Mouse (Mus musculus) layer of hippocampus, adult 18-20 months (tissue): ENCODE measurements around the gene Ap5b1. TPM values are rescaled to one million over a fixed set of nuclear protein-coding genes. Genes with fewer than 3 reads are reported as not detected.
A peak's percentile ranks its signal among the peaks of the same experiment; 100 is the strongest.

ENCODE experiments used
- DNase-seq, 2 experiments: peaks; one replicate each; pipeline ENCODE4 v3.0.0; 2022; ENCODE audit warnings: low spot score in 2 of 2
- long read RNA-seq: library from polyadenylated mRNA; stranded (forward); transcript quantifications from one replicate; pipeline ENCODE4 v2.0.0, GENCODE M21; 2021
- total RNA-seq, 2 experiments: library from RNA; stranded (reverse); gene quantifications; 2 replicates each; pipeline ENCODE4 v1.2.3; 2021

Gene Ap5b1
- 1 to 10 TPM; 6.4 to 6.5 TPM for total RNA-seq
- long read RNA-seq, partial matches to known transcripts = 0 of 2 reads
- long read RNA-seq, other reads (novel, unspliced or antisense) = 0 of 2 reads

GRCm38 (mm10) chr19:5567534-5568469, at the start of gene Ap5b1:
Ap5b1 (plus strand) TSS chr19:5568025.
- peak; percentile 78 to 90 for DNase-seq

GRCm38 (mm10) chr19:5518721-5519120, 49.1 kb upstream of the Ap5b1 start:
- no peak for DNase-seq

- DNase-seq = no peak
Measured at GRCm38 (mm10) chr19:5525204-5525603, 42.6 kb upstream of the Ap5b1 start.

- peak; percentile 82 to 94 for DNase-seq
Measured at GRCm38 (mm10) chr19:5529325-5530137, 38.3 kb upstream of the Ap5b1 start.

- no peak for DNase-seq
Measured at GRCm38 (mm10) chr19:5530138-5530524, 37.7 kb upstream of the Ap5b1 start.

DNA sequence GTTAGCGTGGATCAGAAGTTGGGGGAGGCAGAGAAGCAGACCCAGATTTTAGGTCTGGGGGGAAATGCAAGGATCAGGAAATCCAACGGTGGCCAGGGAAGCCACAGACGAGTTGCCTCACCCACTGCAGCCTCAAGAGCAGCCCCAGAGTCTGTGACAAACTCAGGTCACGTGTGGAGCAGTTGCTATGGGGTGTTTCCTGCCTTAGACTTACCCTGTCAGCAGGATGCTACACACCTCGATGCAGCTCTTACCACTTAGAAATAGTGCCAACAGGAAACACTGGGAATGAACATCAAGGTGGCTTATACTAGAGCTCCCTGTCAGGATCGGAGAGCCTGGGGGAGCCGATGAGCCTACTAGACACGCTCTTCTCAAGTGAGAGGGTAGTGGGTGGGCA, 35.3 kb upstream of the Ap5b1 start:
- DNase-seq = no peak

DNA sequence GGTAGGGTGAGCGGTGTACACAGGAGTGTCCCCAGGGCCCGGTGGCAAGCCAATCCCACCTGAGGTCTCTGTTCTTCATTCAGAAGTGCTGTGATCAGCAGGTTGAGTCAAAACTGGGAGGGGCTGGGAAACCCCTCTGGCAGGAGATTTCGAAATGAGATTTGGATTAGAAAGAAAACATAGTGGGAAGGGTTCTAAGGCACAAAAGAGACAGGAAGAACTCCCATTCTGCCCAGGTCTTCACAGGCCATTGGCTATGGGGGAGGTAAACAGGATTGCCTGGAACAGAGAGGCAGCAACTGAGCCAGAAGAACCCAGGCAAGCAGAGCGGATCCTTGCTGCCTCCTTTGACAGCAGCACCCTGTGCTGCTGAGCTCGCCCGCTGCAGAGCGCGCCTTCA, 29.0 kb upstream of the Ap5b1 start:
- DNase-seq = no peak

GRCm38 (mm10) chr19:5543362-5543761, 24.5 kb upstream of the Ap5b1 start:
- DNase-seq = no peak

DNA sequence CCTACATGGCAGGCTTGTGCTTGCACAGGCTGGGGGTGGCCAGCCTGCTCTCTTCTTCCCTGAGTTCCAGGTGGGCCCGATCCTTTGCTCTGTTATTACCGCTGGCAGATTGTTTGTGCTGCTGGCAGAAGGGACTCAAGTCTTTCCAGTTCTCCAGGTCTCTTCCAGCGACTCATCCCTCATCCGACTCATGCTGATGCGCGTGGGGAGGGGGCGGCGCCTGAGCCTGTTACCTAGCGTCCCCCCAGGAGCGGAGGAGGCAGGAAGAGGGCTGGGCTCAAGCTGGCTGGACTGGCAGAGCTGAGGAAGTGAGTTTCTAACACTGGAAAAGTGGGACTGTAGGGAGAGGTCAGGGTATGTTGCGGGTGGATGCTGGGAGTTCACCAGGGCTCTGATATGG, 23.8 kb upstream of the Ap5b1 start:
- DNase-seq = no peak

- no peak for DNase-seq
Measured at GRCm38 (mm10) chr19:5547471-5548056, 20.3 kb upstream of the Ap5b1 start.

- no peak for DNase-seq
Measured at GRCm38 (mm10) chr19:5553802-5554201, 14.0 kb upstream of the Ap5b1 start.

- DNase-seq = no peak
Measured at GRCm38 (mm10) chr19:5554212-5554611, 13.6 kb upstream of the Ap5b1 start.

GRCm38 (mm10) chr19:5558169-5558568, 9.7 kb upstream of the Ap5b1 start:
- DNase-seq = no peak

DNA sequence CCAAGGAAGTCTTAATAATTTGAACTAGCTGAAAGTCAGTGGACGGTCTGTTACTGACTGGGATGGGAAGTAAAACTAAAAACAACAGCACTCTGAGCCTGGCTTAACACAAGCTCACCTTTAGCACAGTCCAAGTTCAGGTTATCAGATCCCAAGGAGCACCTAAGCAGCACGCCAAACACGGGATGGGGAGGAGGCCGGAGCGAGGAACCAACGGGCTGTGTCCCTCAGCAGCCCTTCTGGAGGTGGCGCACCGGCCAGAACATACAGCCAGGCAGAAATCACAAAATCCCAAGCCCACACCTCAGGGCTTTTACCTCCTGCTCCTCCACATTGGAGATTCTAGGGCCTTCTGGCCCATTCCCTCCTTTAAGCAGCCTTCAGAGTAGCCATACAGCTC, 9.1 kb upstream of the Ap5b1 start:
- DNase-seq = no peak

DNA sequence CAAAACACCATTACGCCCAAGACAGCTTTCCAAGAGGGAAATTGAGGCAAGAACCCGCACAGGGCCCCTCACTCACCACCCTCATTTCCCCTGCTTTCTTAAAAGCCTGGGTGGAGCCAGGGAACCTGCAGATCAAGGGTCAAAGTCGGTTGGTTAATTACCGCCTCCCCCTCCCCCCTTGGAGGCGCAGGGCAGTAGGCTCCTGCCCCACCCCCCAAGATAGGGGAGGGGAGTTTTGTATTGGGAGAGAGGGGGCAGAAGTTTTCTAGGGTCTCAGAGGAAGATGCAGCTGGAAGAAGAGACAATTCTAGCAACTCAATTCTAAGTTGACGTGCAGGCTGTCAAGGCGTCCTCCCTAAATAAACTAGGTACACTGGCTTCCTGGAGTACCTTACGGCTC, 8.6 kb upstream of the Ap5b1 start:
- no peak for DNase-seq

GRCm38 (mm10) chr19:5559631-5560456, 8.0 kb upstream of the Ap5b1 start:
- no peak for DNase-seq

- no peak for DNase-seq
Measured at GRCm38 (mm10) chr19:5560457-5561041, 7.3 kb upstream of the Ap5b1 start, which contains the start of gene Ovol1. Ovol1 (minus strand) TSS chr19:5560646.

GRCm38 (mm10) chr19:5561252-5561790, 6.5 kb upstream of the Ap5b1 start:
- no peak for DNase-seq

DNA sequence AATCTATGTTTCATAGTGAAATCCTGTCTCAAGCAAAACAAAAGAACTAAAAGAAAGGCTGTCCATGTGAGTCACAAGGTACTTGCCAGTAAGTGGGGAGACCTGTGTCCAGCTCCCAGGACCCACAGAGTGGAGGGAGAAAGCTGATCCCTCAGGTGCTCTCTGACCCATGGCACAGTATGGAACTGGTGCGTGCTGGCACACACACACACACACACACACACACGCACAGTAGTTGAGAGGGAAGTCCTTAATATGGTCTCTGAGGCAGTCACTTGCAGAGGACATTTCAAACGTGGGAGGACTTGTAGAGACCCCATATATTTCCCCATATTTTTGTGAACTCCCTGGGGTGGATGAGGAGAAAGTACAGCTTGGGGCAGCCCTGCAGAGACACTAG, 5.9 kb upstream of the Ap5b1 start:
- DNase-seq = no peak

GRCm38 (mm10) chr19:5562776-5563175, 5.0 kb upstream of the Ap5b1 start:
- DNase-seq = no peak
